Mouse (Mus musculus): ENCODE data around the gene Sh3tc1. TPM values are rescaled to one million over a fixed set of nuclear protein-coding genes. Genes with fewer than 3 reads are reported as not detected.
A peak's percentile ranks its signal among the peaks of the same experiment; 100 is the strongest.

Sh3tc1 gene
- polyA plus RNA-seq, 1 experiment, result 35.1 TPM

DNA sequence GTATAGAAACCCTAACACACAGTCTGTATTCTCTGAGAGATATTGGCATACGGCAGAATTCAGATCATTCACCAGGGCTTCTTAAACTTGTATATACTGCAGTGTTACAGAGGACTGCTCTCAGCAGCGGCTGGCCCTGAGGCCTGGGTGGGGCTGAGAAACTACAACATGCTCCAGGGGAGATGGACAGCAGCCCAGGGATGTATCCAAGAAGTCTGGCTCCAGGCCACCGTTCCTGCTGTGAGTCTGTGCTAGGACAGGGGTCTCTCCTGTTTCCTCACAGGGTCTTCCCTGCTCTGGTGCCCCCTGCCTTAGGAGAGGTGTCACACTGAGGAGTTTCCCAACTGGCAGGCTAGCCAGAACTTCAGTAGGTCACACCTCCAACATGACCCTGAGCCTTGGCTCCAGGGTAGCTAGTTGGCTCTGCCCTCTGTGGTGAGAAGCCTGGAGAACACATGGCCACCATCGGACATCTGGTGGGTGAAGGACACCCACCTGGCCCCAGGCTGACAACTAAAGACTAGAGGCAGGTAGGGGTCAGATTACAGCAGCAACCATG is 37.1 kb downstream of the Sh3tc1 start:
- no peak overlapping the region for H3K27ac ChIP-seq (ENCODE audit: insufficient read depth, low read depth, low read length)
- no peak for DNase-seq
- 76% methylated on average over 4 of the region's 4 CpGs for WGBS
- H3K4me3 ChIP-seq (ENCODE audit: insufficient read depth, low read depth, low read length), result no peak overlapping the region
- peaks cover 2% of the 10 kb centered on the region for H3K36me3 ChIP-seq (ENCODE audit: control insufficient read depth, insufficient read depth, low read length)
- no peak for TF ChIP-seq POLR2A (IDR thresholded peaks at IDR 0.05; ENCODE audit: low read depth, low read length)
- TF ChIP-seq CTCF (conservative IDR thresholded peaks at IDR 0.05; ENCODE audit: insufficient read depth, insufficient read length, low read depth, low read length), result no peak
- H3K4me1 ChIP-seq (ENCODE audit: control insufficient read depth, insufficient read depth, low read length), result no peaks in the 10 kb centered on the region
- no peaks in the 10 kb centered on the region for H3K27me3 ChIP-seq (replicated peaks; ENCODE audit: control insufficient read depth, insufficient read depth, low read length)

DNA sequence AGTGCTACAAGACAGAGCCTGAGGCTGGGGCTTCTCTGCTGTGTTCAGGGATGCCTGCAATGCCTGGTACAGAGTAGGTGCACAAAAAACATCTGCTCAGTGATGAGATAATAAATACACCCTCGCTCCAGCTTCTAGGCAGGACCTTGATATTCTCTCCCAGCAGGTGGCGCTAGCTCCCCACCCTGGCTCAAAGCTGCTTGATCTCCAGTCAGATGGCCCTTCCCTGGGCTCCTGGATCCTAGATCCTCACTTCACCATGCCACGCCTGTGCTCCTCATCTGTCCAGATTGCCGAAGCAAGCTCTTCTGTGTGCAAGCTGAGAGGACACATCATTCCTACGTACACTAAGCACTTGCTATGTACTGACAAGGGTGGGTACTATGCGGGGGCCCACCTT is 38.7 kb downstream of the Sh3tc1 start:
- DNase-seq, result peak; percentile 68
- Histone ChIP-seq H3K36me3 (ENCODE audit: control insufficient read depth, insufficient read depth, low read length) (peaks cover 2% of the 10 kb centered on the region; the same call in 1 of the 2 replicates), H3K4me3 (ENCODE audit: insufficient read depth, low read depth, low read length) (no peak overlapping the region), H3K27ac (ENCODE audit: insufficient read depth, low read depth, low read length) (no peak overlapping the region), H3K4me1 (ENCODE audit: control insufficient read depth, insufficient read depth, low read length) (no peaks in the 10 kb centered on the region), H3K27me3 (replicated peaks; ENCODE audit: control insufficient read depth, insufficient read depth, low read length) (no peaks in the 10 kb centered on the region)
- no peak for TF ChIP-seq POLR2A (IDR thresholded peaks at IDR 0.05; ENCODE audit: low read depth, low read length)
- peak; percentile 88 for TF ChIP-seq CTCF (conservative IDR thresholded peaks at IDR 0.05; ENCODE audit: insufficient read depth, insufficient read length, low read depth, low read length)
- 45% methylated on average over 6 of the region's 6 CpGs for WGBS

DNA sequence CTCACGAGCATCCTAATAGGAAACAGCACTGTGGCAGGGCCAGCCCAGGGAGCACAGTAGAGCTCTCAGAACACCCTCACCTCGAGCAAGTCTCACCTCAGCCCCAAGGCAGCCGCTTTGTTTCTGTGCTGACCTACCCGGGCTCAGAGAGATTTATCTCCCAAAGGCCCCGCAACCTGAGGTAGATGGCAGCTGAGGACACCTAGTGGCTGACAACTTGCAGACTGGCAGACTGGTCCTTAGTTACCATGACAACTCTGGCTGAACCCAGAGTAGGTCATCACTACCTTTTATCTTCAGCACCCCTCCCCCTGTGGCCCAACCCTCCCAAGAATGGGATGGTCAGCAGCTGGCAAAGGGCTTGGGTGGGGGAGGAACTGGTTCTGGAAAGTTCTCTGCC is 44.0 kb downstream of the Sh3tc1 start:
- H3K4me3 ChIP-seq (ENCODE audit: insufficient read depth, low read depth, low read length), result no peak overlapping the region
- H3K36me3 ChIP-seq (ENCODE audit: control insufficient read depth, insufficient read depth, low read length), result peaks cover 2% of the 10 kb centered on the region; the same call in 1 of the 2 replicates
- peak; percentile 52 for DNase-seq
- H3K27me3 ChIP-seq (replicated peaks; ENCODE audit: control insufficient read depth, insufficient read depth, low read length), result no peaks in the 10 kb centered on the region
- TF ChIP-seq CTCF (conservative IDR thresholded peaks at IDR 0.05; ENCODE audit: insufficient read depth, insufficient read length, low read depth, low read length) (peak; percentile 63), POLR2A (IDR thresholded peaks at IDR 0.05; ENCODE audit: low read depth, low read length) (no peak)
- WGBS, result 42% methylated on average over 5 of the region's 5 CpGs
- H3K27ac ChIP-seq (ENCODE audit: insufficient read depth, low read depth, low read length), result no peak overlapping the region
- no peaks in the 10 kb centered on the region for H3K4me1 ChIP-seq (ENCODE audit: control insufficient read depth, insufficient read depth, low read length)

DNA sequence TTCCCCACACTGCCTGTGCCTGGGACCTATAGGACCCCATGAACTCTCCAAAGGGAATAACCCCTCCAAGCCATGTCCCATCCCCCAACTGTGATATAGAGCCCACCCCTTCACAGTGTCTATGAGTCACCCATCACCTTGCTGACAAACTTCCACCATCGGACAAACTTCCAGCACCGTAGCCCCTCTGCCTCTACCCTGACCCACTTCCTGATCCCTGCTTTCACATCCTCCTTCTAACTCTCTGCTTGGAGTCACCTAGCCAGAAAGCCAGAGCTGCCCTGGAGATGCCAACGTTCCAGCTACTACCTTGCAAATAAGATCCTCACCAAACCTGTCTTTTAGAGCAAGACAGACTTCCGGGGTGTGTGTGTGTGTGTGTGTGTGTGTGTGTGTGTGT is 46.1 kb downstream of the Sh3tc1 start:
- TF ChIP-seq POLR2A (IDR thresholded peaks at IDR 0.05; ENCODE audit: low read depth, low read length), result no peak
- TF ChIP-seq CTCF (conservative IDR thresholded peaks at IDR 0.05; ENCODE audit: insufficient read depth, insufficient read length, low read depth, low read length), result no peak
- no peak overlapping the region for H3K27ac ChIP-seq (ENCODE audit: insufficient read depth, low read depth, low read length)
- H3K36me3 ChIP-seq (ENCODE audit: control insufficient read depth, insufficient read depth, low read length), result no peaks in the 10 kb centered on the region
- WGBS, result 60% methylated on average over 4 of the region's 4 CpGs
- no peak overlapping the region for H3K4me3 ChIP-seq (ENCODE audit: insufficient read depth, low read depth, low read length)
- no peak for DNase-seq
- H3K4me1 ChIP-seq (ENCODE audit: control insufficient read depth, insufficient read depth, low read length), result no peaks in the 10 kb centered on the region
- H3K27me3 ChIP-seq (replicated peaks; ENCODE audit: control insufficient read depth, insufficient read depth, low read length), result no peaks in the 10 kb centered on the region

DNA sequence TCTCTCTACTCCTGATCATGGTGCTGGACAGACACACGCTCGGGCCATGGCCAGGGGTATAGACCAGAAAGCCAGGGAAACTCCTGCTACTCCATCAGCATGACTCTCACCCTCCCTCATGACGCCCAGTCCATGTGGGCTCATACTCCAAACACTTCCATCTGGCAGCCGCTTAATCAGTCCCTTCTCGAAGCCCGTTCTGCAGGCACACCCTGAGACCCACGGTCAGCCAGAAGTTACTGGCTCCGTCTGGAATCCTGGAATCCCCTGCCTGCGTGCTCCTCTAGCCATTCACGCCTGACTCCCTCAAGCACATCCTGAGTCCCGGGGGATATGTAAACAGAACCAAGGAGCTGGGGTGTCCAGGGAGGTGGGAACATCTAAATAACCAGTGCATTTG is 48.5 kb downstream of the Sh3tc1 start:
- H3K4me1 ChIP-seq (ENCODE audit: control insufficient read depth, insufficient read depth, low read length), result no peaks in the 10 kb centered on the region
- no peaks in the 10 kb centered on the region for H3K36me3 ChIP-seq (ENCODE audit: control insufficient read depth, insufficient read depth, low read length)
- 26% methylated on average over 11 of the region's 11 CpGs for WGBS
- no peak overlapping the region for H3K4me3 ChIP-seq (ENCODE audit: insufficient read depth, low read depth, low read length)
- TF ChIP-seq CTCF (conservative IDR thresholded peaks at IDR 0.05; ENCODE audit: insufficient read depth, insufficient read length, low read depth, low read length) (no peak), POLR2A (IDR thresholded peaks at IDR 0.05; ENCODE audit: low read depth, low read length) (no peak)
- no peak overlapping the region for H3K27ac ChIP-seq (ENCODE audit: insufficient read depth, low read depth, low read length)
- H3K27me3 ChIP-seq (replicated peaks; ENCODE audit: control insufficient read depth, insufficient read depth, low read length), result no peaks in the 10 kb centered on the region
- no peak for DNase-seq

DNA sequence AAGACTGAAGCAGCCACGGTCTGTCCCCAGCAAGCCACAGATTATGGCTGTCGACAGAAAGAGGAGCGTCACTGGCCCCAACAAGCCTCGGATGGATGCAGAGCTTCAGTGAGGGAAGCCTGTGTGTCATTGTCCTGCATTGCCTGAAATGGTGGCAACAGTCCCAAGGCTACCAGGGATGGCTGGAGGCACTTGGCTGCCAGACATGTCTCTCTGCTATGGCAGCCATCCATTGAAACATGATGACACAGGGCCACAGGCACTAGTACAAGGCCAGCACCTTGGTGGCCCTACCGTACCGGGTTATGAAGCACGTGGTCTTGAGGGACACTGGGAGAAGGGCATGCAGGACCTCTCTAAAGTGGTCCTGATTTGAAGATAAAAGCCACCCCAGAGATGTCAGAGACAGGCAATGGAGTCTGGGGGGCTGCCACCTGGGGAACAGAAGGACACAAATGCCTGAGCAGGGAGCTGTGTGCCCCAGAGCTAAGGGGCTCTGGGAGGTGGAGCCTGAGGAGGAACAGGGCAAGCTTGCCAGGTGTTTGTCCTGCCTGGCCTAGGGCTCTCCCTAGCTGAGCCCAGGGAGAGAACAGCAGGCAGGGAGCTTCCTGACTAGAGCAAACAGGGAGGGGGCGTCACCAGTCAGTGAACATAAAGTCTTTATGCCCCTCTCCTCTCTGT is 49.2 kb downstream of the Sh3tc1 start:
- H3K36me3 ChIP-seq (ENCODE audit: control insufficient read depth, insufficient read depth, low read length), result no peaks in the 10 kb centered on the region
- DNase-seq, result no peak

DNA sequence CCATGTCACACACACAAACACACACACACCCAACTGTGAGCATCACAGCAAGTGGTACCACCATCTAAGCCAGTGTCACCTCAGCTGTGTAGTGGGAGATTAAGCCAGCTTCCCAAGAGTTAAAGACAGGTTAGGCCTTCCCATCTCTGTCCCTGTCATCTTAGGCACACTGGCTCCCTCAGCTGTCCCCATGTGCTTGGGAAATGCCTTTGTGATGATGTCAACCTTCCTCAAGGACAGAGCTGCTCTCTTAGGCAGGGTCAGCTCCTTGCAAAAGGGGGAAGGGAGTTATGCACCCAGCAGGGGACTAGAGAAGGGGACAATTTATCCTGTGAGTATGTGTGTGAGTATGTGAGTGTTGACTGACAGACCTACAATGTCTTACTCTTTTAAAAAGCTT is 50.4 kb downstream of the Sh3tc1 start:
- DNase-seq, result no peak
- H3K27ac ChIP-seq (ENCODE audit: insufficient read depth, low read depth, low read length), result no peak overlapping the region
- no peaks in the 10 kb centered on the region for H3K36me3 ChIP-seq (ENCODE audit: control insufficient read depth, insufficient read depth, low read length)
- H3K4me3 ChIP-seq (ENCODE audit: insufficient read depth, low read depth, low read length), result no peak overlapping the region
- no peak for TF ChIP-seq POLR2A (IDR thresholded peaks at IDR 0.05; ENCODE audit: low read depth, low read length)
- TF ChIP-seq CTCF (conservative IDR thresholded peaks at IDR 0.05; ENCODE audit: insufficient read depth, insufficient read length, low read depth, low read length), result no peak
- no peaks in the 10 kb centered on the region for H3K27me3 ChIP-seq (replicated peaks; ENCODE audit: control insufficient read depth, insufficient read depth, low read length)
- no peaks in the 10 kb centered on the region for H3K4me1 ChIP-seq (ENCODE audit: control insufficient read depth, insufficient read depth, low read length)

More for the DNA sequence above, 49.2 kb downstream of the Sh3tc1 start:
- TF ChIP-seq POLR2A (IDR thresholded peaks at IDR 0.05; ENCODE audit: low read depth, low read length) (no peak), CTCF (conservative IDR thresholded peaks at IDR 0.05; ENCODE audit: insufficient read depth, insufficient read length, low read depth, low read length) (no peak)
- Histone ChIP-seq H3K4me1 (ENCODE audit: control insufficient read depth, insufficient read depth, low read length) (no peaks in the 10 kb centered on the region), H3K27me3 (replicated peaks; ENCODE audit: control insufficient read depth, insufficient read depth, low read length) (no peaks in the 10 kb centered on the region), H3K4me3 (ENCODE audit: insufficient read depth, low read depth, low read length) (no peak overlapping the region), H3K27ac (ENCODE audit: insufficient read depth, low read depth, low read length) (no peak overlapping the region)
- WGBS, result 78% methylated on average over 8 of the region's 8 CpGs
